Mouse (Mus musculus) heart, postnatal 14 days (tissue): ENCODE measurements around the gene Rbms3. TPM values are rescaled to one million over a fixed set of nuclear protein-coding genes. Genes with fewer than 3 reads are reported as not detected.

ENCODE experiments used
- DNase-seq, 2 experiments: peaks; one replicate each; pipeline ENCODE4 v3.0.0; 2021 to 2022
- intact Hi-C: fragments of 180-260 bp; cut with DNase I; formaldehyde crosslinking; loops from one replicate; pipeline ENCODE4 v1.15.1; 2025
- total RNA-seq, 2 experiments: library from RNA; stranded (reverse); gene quantifications; 2 replicates each; pipeline ENCODE4 v1.2.3; 2021

The Rbms3 gene
- total RNA-seq, 2 experiments from 2014 or later: 17.7 to 18.6 TPM

- intact Hi-C loops: no loop called here
- DNase-seq: no peak
Observed at GRCm38 (mm10) chr9:116618886-116619285, 1010.8 kb downstream of the Rbms3 start.

DNA sequence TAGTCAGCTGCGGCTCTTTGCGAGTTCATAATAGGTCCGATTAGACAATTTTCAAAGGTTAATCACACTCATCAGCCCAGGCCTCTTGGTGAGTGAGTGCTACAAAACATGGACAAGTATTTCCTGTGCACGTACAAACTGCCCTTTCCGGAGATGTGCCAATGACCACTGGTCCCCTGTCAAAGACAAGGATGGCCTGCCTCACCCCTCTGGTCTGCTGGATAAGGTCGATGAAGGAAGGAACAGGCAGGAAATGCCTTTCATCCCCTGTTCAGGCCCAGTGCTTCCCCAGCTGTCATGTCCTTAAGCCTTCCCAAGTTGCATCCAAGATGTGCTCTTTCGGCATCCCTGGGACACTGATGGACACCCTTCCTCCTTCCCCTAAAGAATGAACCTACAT lies 1016.4 kb downstream of the Rbms3 start:
- peak in 1 of 2 experiments; percentile 29 for DNase-seq
- intact Hi-C loops: no loop called here

DNA sequence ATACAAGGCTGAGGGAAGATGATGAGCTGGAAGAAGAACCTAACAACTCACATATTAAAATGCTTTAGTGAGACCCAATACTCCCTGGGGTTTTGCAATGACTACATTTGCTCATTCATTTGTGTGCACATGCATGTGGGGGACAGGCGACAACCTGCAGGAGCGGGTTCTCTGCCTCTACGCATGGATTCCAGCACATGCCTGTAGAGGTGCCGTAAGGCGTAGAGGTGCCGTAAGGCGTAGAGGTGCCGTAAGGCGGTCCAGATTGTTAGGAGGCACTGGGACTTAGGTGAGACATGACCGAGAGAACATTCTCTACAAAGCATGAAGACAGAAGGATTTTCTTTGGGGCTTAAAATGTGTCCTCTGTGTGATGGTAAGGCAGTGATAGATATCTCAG lies 1033.7 kb downstream of the Rbms3 start:
- intact Hi-C loops: no loop called here

DNA sequence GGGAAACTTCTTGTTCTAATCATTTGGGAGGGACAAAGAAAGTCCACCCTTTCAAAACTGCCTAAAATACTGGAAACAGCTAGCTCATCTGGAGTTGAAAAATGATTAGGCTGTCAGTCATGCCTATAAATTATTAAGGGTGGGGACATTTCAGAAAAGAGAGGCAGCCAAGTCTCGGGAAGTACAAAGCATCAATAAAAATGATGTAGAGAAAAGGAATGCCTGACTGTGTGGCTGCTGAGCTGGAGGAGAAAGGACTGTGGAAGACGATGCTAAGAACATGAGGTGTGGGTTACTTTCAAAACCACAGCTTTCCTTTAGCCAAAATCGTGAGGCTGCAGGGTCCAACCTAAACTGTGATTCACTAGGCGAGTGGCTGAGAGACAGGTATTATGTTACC lies 1037.2 kb downstream of the Rbms3 start:
- DNase-seq: no peak
- intact Hi-C loops: no loop called here

More for the DNA sequence above, 1033.7 kb downstream of the Rbms3 start:
- no peak for DNase-seq

GRCm38 (mm10) chr9:116591071-116591470 lies 1038.6 kb downstream of the Rbms3 start:
- intact Hi-C loops: no loop called here
- DNase-seq: peak; percentile 45 to 54

GRCm38 (mm10) chr9:116569680-116570079 lies 1060.0 kb downstream of the Rbms3 start:
- intact Hi-C loops: no loop called here
- no peak for DNase-seq

- DNase-seq: no peak
- intact Hi-C loops: no loop called here
Observed at GRCm38 (mm10) chr9:116566711-116567110, 1063.0 kb downstream of the Rbms3 start.

DNA sequence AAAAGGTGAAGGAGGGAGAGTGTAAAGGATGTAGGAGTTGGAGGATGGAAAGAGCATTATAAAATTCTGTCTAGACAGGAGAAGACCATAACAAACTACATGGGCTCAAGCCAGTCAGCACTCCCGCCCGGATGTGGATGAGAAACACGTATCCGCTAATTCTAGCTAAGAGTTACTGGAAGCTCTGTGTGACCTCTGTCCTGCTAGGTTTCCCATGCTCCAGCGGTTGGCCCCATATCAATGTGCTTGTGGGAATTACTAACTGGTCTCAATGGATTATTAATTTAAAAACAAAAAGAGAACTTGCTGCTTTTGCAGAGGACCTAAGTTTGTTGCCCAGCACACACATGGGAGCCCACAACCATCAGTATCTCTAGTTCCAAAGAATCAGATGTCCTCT lies 1071.9 kb downstream of the Rbms3 start:
- no peak for DNase-seq
- intact Hi-C loops: loop anchor here (5.0 kb wide), 1 partner anchor 495 kb away; no protein-coding TSS in a partner anchor

DNA sequence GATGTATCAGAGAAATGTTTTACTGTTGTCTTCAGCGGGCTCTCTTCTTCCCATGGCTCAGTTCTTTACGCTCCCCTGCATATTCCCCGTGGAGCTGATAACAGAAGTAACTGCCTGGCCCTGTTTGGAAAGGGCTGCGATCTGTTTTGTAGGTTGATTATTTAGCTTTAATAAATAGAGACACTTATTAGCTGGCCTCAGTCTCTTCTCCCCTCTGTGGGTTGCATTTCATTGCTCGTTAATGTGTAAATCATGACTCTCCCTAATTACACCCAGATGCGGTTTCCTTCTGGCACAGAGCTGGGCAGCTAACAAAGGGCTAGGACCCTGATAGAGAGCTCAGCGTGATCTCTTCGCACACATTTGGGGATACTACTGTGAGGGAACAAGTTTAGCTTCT lies 1073.1 kb downstream of the Rbms3 start:
- intact Hi-C loops: loop anchor here (5.0 kb wide), 1 partner anchor 494 kb away; no protein-coding TSS in a partner anchor

GRCm38 (mm10) chr9:116553181-116553580 lies 1076.5 kb downstream of the Rbms3 start:
- DNase-seq: peak; percentile 17 to 30
- intact Hi-C loops: loop anchor here (2.0 kb wide), 1 partner anchor 126 kb away; no protein-coding TSS in a partner anchor

More for the DNA sequence above, 1073.1 kb downstream of the Rbms3 start:
- no peak for DNase-seq

DNA sequence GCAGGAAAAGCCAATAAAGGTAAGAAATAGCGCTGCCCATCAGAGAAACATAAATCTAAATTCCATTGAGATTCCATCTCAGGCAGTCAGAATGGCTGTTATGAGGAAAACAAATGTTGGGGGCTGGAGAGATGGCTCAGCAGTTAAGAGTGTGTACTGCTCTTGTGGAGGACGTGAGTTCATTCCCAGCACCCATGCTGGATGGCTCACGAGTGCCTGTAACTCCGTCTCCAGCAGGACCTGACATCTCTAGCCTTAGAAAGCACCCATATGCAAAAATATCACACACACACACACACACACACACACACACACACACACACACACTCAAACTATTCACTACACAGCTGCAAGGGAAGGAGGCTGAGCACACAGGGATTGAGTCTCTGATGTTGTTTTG lies 1083.6 kb downstream of the Rbms3 start:
- DNase-seq: no peak
- intact Hi-C loops: no loop called here

DNA sequence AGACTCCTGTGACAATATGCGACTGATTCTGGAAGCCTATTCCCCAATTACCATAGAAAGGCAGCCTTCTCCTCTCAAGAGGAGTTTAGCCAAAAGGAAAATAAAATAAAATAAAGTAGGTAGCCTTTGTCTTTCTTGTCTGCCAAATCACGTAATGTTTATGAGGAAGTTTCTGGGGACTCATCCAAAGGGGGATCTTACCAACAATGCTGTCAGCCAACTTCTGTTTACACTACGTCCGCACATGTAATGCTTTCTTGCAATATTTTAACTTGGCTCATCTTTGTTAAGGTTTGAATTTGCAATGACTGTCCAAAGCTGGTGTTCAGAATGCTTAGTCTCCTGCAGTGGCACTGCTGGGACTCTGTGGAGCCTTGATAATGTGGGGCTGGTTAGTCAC lies 1086.9 kb downstream of the Rbms3 start:
- intact Hi-C loops: no loop called here
- DNase-seq: no peak

DNA sequence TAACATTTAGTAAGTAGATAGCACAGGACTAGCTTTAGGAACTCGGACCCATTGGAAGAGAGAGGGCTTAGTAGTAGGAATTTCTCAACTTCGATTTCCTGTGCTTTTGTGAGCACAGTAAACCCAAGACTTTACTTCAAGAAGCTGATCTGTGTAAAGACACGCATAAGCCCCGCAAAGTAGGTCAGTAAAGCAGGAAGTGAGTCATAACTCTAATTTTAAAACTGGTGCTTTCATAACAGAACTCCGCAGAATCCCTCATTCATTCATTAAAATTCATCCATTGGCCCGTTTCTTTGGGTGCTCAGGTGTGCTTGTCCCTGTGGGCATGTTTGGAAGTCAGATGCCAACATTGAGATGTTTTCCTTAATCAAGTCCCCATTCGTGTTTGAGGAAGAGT lies 1087.7 kb downstream of the Rbms3 start:
- intact Hi-C loops: no loop called here
- DNase-seq: no peak

DNA sequence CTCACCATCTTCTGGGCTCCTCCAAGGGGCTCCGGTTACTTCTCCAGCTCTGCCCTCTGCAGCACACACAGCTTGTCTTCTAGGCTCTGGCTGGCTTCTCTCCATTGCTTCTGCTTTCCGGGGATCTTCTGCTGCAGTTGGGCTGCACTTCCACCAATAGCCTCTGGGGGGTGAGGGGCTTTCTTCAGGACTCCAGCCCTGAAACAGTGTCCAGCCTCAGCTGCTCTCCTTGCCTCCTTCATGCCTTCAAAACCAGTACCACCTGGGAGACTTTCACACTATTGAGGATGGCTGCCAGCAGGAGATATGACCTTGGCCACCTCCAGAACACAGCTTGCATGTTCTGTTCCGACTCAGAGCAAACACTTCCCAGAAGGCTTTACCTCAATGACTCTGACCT lies 1094.0 kb downstream of the Rbms3 start:
- intact Hi-C loops: no loop called here
- DNase-seq: peak in 1 of 2 experiments; percentile 17

DNA sequence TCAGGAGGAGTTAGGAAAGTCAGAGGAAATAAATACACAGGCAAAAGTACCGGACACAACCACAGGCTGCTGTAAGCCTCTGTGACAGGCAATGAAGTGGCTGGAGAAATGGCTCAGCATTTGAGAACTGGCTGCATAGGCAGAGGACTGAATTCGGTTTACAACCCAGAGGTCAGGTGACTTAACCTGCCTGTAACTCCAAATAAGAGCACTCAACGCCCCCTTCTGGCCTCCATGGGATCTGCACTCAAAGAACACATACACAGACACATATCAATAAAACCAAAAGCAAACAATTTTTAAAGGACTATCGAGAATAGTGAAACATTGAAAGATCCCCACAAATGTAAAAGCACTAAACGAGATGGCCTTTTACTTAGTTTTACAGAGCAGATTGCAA lies 1096.3 kb downstream of the Rbms3 start:
- intact Hi-C loops: no loop called here
- DNase-seq: no peak

GRCm38 (mm10) chr9:116531121-116531520 lies 1098.6 kb downstream of the Rbms3 start:
- intact Hi-C loops: no loop called here

DNA sequence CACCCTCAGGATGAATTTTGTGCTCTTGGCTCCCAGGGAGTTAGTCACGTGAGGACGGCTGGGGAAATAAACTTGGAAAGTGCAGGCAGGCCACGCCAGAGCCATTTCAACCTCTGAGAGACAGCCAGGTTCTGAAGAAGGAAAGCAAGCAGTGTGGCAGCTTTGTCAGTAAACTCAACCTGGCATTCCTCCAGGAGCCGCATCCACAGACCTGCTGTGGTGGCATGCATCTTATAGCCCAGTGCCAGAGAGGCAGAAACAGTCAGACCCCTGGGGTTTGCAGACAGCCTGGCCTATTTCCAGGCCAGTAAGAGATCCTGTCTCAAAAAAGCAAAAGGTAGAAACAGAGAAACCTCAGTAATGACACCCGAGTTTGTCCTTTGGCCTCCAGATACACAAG lies 1105.3 kb downstream of the Rbms3 start:
- intact Hi-C loops: no loop called here
- DNase-seq: no peak

More at GRCm38 (mm10) chr9:116531121-116531520, 1098.6 kb downstream of the Rbms3 start:
- no peak for DNase-seq
